Mouse (Mus musculus) midbrain, embryonic 16.5 days (tissue): Measurements from ENCODE around the gene Rhot2. TPM values are rescaled to one million over a fixed set of nuclear protein-coding genes. Genes with fewer than 3 reads are reported as not detected.
"Not testable (repeated sequence)": the region's sequence is repeated elsewhere in the genome, so short reads cannot be mapped to it uniquely, and the experiment has no call there.

Experiments used
- ATAC-seq: fragments of 200-750 bp; cut with Nextera tagmentation; 2 replicates; pipeline ENCODE4 v1.8.0; 2017; ENCODE audit warnings: moderate TSS enrichment
- H3K27ac ChIP-seq: fragments of 300-500 bp; sonication (generic); 2 replicates; pipeline ENCODE4 v1.5.1; 2014; ENCODE audit warnings: mild to moderate bottlenecking, low read length, mixed read lengths
- H3K27me3 ChIP-seq: fragments of 300-500 bp; sonication (generic); 2 replicates; pipeline ENCODE4 v1.6.1; 2014; ENCODE audit warnings: low read depth, low read length, mixed read lengths; ENCODE audit not compliant: control insufficient read depth, insufficient read depth
- H3K36me3 ChIP-seq: fragments of 300-500 bp; sonication (generic); 2 replicates; pipeline ENCODE4 v1.6.1; 2014; ENCODE audit warnings: mild to moderate bottlenecking, low read length, moderate library complexity, mixed read lengths; ENCODE audit not compliant: control insufficient read depth, insufficient read depth
- H3K4me1 ChIP-seq: fragments of 300-500 bp; sonication (generic); 2 replicates; pipeline ENCODE4 v1.6.1; 2014; ENCODE audit warnings: mild to moderate bottlenecking, low read length, mixed read lengths; ENCODE audit not compliant: control insufficient read depth, insufficient read depth
- H3K4me2 ChIP-seq: fragments of 300-500 bp; sonication (generic); 2 replicates; pipeline ENCODE4 v1.6.1; 2014; ENCODE audit warnings: mild to moderate bottlenecking, low read length, mixed read lengths
- H3K4me3 ChIP-seq: fragments of 300-500 bp; sonication (generic); 2 replicates; pipeline ENCODE4 v1.5.1; 2014; ENCODE audit warnings: low read depth, mild to moderate bottlenecking, low read length, moderate library complexity, mixed read lengths
- H3K9ac ChIP-seq: fragments of 300-500 bp; sonication (generic); 2 replicates; pipeline ENCODE4 v1.6.1; 2014; ENCODE audit warnings: low read depth, low read length, mixed read lengths
- H3K9me3 ChIP-seq: fragments of 300-500 bp; sonication (generic); replicated peaks from 2 replicates; pipeline ENCODE4 v1.6.1; 2014; ENCODE audit warnings: mild to moderate bottlenecking, low read length, mixed read lengths; ENCODE audit not compliant: control insufficient read depth, poor library complexity, severe bottlenecking
- WGBS: fragments of 180-500 bp; shearing (Covaris S2); extraction: QIAGEN DNeasy Blood & Tissue Kit; methylation state at CpG from one replicate; pipeline ENCODE4 v1.1.7; 2014; 5-methylcytosine and 5-hydroxymethylcytosine counted together
- polyA plus RNA-seq: library from polyadenylated mRNA; unstranded; fragments of >200 nt; fragmentation: Nextera tagmentation; extraction: Ambion mirVana; gene quantifications from 2 replicates; pipeline ENCODE4 v1.2.1, GENCODE M21; 2015

Rhot2 gene
- polyA plus RNA-seq, 1 experiment from 2014 or later: 16.7 TPM

- H3K4me2 ChIP-seq: no peak overlapping the region
- peak overlapping the region; percentile 20; the same call in 1 of the 2 replicates for H3K9ac ChIP-seq
- 12% methylated on average over 46 of the region's 46 CpGs for WGBS
- ATAC-seq: no peak
- H3K4me1 ChIP-seq: peaks cover 5% of the 10 kb centered on the region
- peaks cover 11% of the 10 kb centered on the region for H3K27me3 ChIP-seq
- no peak overlapping the region for H3K4me3 ChIP-seq
- peaks cover 27% of the 10 kb centered on the region for H3K36me3 ChIP-seq
- no peaks in the 10 kb centered on the region for H3K9me3 ChIP-seq
- no peak overlapping the region for H3K27ac ChIP-seq
Measured at GRCm38 (mm10) chr17:25818851-25819780, 25.5 kb downstream of the Rhot2 start.

- Histone ChIP-seq H3K27me3 (peaks cover 11% of the 10 kb centered on the region), H3K4me2 (no peak overlapping the region), H3K9me3 (no peaks in the 10 kb centered on the region), H3K4me3 (no peak overlapping the region), H3K4me1 (peaks cover 9% of the 10 kb centered on the region), H3K27ac (no peak overlapping the region), H3K9ac (no peak overlapping the region), H3K36me3 (peaks cover 27% of the 10 kb centered on the region)
- 90% methylated on average over 11 of the region's 11 CpGs for WGBS
- ATAC-seq: no peak
Measured at GRCm38 (mm10) chr17:25817662-25818061, 27.0 kb downstream of the Rhot2 start.

GRCm38 (mm10) chr17:25813471-25813870 is 31.2 kb downstream of the Rhot2 start:
- Histone ChIP-seq H3K27ac (no peak overlapping the region), H3K4me2 (peak overlapping the region; percentile 39), H3K27me3 (peaks cover 8% of the 10 kb centered on the region), H3K9me3 (no peaks in the 10 kb centered on the region), H3K4me1 (peaks cover 30% of the 10 kb centered on the region), H3K9ac (peak overlapping the region; percentile 63), H3K36me3 (peaks cover 15% of the 10 kb centered on the region), H3K4me3 (peak overlapping the region; percentile 13; the same call in 1 of the 2 replicates)
- ATAC-seq: no peak
- 2% methylated on average over 20 of the region's 20 CpGs for WGBS

- H3K9me3 ChIP-seq: no peaks in the 10 kb centered on the region
- peak overlapping the region; percentile 93; the same call in 1 of the 2 replicates for H3K4me3 ChIP-seq
- peak overlapping the region; percentile 100 for H3K4me2 ChIP-seq
- peak overlapping the region; percentile 98; the same call in 1 of the 2 replicates for H3K9ac ChIP-seq
- WGBS: 74% methylated on average over 4 of the region's 4 CpGs
- peaks cover 36% of the 10 kb centered on the region for H3K4me1 ChIP-seq
- no peak overlapping the region for H3K27ac ChIP-seq
- H3K36me3 ChIP-seq: no peaks in the 10 kb centered on the region
- ATAC-seq: no peak
- no peaks in the 10 kb centered on the region for H3K27me3 ChIP-seq
Measured at GRCm38 (mm10) chr17:25810890-25811289, 33.8 kb downstream of the Rhot2 start.

GRCm38 (mm10) chr17:25809606-25810340 is 34.9 kb downstream of the Rhot2 start:
- no peaks in the 10 kb centered on the region for H3K9me3 ChIP-seq
- ATAC-seq: peak; percentile 52
- H3K9ac ChIP-seq: peak overlapping the region; percentile 98
- no peaks in the 10 kb centered on the region for H3K36me3 ChIP-seq
- peak overlapping the region; percentile 93 for H3K4me3 ChIP-seq
- H3K4me2 ChIP-seq: peak overlapping the region; percentile 100
- WGBS: 2% methylated on average over 24 of the region's 25 CpGs
- H3K27me3 ChIP-seq: no peaks in the 10 kb centered on the region
- peak overlapping the region; percentile 99 for H3K27ac ChIP-seq
- H3K4me1 ChIP-seq: peaks cover 36% of the 10 kb centered on the region

GRCm38 (mm10) chr17:25808789-25809605 is 35.7 kb downstream of the Rhot2 start, which contains the start of gene Fbxl16:
Gene Fbxl16 (plus strand): TSS chr17:25809085.
- Histone ChIP-seq H3K4me1 (peaks cover 36% of the 10 kb centered on the region), H3K27ac (peak within 1 kb of the TSS; percentile 99), H3K27me3 (no peaks in the 10 kb centered on the region), H3K9me3 (no peaks in the 10 kb centered on the region), H3K9ac (peak within 1 kb of the TSS; percentile 98), H3K36me3 (no peaks in the 10 kb centered on the region), H3K4me2 (peak within 1 kb of the TSS; percentile 100), H3K4me3 (peak within 1 kb of the TSS; percentile 93)
- ATAC-seq: peak; percentile 85
- under 1% methylated on average over 84 of the region's 100 CpGs for WGBS

- peak overlapping the region; percentile 98 for H3K9ac ChIP-seq
- H3K4me2 ChIP-seq: peak overlapping the region; percentile 100
- H3K4me1 ChIP-seq: peaks cover 40% of the 10 kb centered on the region
- no peaks in the 10 kb centered on the region for H3K9me3 ChIP-seq
- WGBS: 27% methylated on average over 5 of the region's 5 CpGs
- no peak for ATAC-seq
- H3K36me3 ChIP-seq: no peaks in the 10 kb centered on the region
- peak overlapping the region; percentile 93 for H3K4me3 ChIP-seq
- H3K27me3 ChIP-seq: no peaks in the 10 kb centered on the region
- peak overlapping the region; percentile 99 for H3K27ac ChIP-seq
Measured at GRCm38 (mm10) chr17:25808028-25808427, 36.6 kb downstream of the Rhot2 start.

- not testable (repeated sequence) for H3K4me3 ChIP-seq, H3K9me3 ChIP-seq, H3K9ac ChIP-seq, ATAC-seq, H3K36me3 ChIP-seq, H3K4me2 ChIP-seq, H3K27ac ChIP-seq, H3K27me3 ChIP-seq
- H3K4me1 ChIP-seq: peaks cover 40% of the 10 kb centered on the region
- WGBS: 44% methylated on average over 2 of the region's 2 CpGs
Measured at GRCm38 (mm10) chr17:25807452-25807851, 37.2 kb downstream of the Rhot2 start.
